Mouse (Mus musculus) heart, adult 18-20 months (tissue): ENCODE measurements around the gene Gm10750. TPM values are rescaled to one million over a fixed set of nuclear protein-coding genes. Genes with fewer than 3 reads are reported as not detected.
"Not testable (repeated sequence)": the region's sequence is repeated elsewhere in the genome, so short reads cannot be mapped to it uniquely, and the experiment has no call there.

Experiments
- DNase-seq, 2 experiments: peaks; one replicate each; pipeline ENCODE4 v3.0.0; 2021 to 2022; ENCODE audit warnings: mixed read lengths in 1 of 2
- long read RNA-seq, 2 experiments: library from polyadenylated mRNA; stranded (forward); transcript quantifications; one replicate each; pipeline ENCODE4 v2.0.0; 2021
- total RNA-seq, 2 experiments: library from RNA; stranded (reverse); gene quantifications; 2 replicates each; pipeline ENCODE4 v1.2.3; 2021

Gm10750 gene
- total RNA-seq, result not detected
- long read RNA-seq, experiment 1, result 0 reads
- long read RNA-seq, experiment 2, result 0 reads

GRCm38 (mm10) chr2:149017137-149017536 is at the start of gene Gm10750:
Gm10750 (minus strand) TSS chr2:149017237.
- DNase-seq, result not testable (repeated sequence)

- DNase-seq, result no peak
Observed at GRCm38 (mm10) chr2:149004826-149005225, 12.2 kb downstream of the Gm10750 start.

- no peak for DNase-seq
Observed at GRCm38 (mm10) chr2:149003151-149003550, 13.9 kb downstream of the Gm10750 start, which contains the start of gene Gm1330. Gm1330 (minus strand) TSS chr2:149003251.

GRCm38 (mm10) chr2:148995133-148995532 is 21.9 kb downstream of the Gm10750 start:
- no peak for DNase-seq

Other genes with a start within 250 kb of the Gm10750 start
- not detected for gene Cst11, start 245.7 kb downstream of the Gm10750 start, total RNA-seq
- not detected for gene 8030411F24Rik, start 235.2 kb downstream of the Gm10750 start, total RNA-seq
- gene Cst12, start 227.9 kb downstream of the Gm10750 start, total RNA-seq, result under 1 TPM; 0.55 to 0.98 TPM
- not detected for gene Cst8, start 218.5 kb downstream of the Gm10750 start, total RNA-seq
- gene Cst13, start 197.2 kb downstream of the Gm10750 start, total RNA-seq, result not detected
- under 1 TPM; 0.82 to 0.90 TPM for gene Cst9, start 182.1 kb downstream of the Gm10750 start, total RNA-seq
- gene 9230104L09Rik, start 152.2 kb downstream of the Gm10750 start, total RNA-seq, result under 1 TPM in 1 of 2 experiments, not detected in 1; 0.72 TPM
- 100 to 1,000 TPM; 907 to 950 TPM for gene Cst3, start 141.5 kb downstream of the Gm10750 start, total RNA-seq
- not detected for gene Gm1330, start 14.0 kb downstream of the Gm10750 start, total RNA-seq